Mouse (Mus musculus) lung, embryonic 14.5 days (tissue): Measurements from ENCODE around the gene Zscan29. TPM values are rescaled to one million over a fixed set of nuclear protein-coding genes. Genes with fewer than 3 reads are reported as not detected.

Source experiments
- ATAC-seq: fragments of 200-750 bp; cut with Nextera tagmentation; 2 replicates; pipeline ENCODE4 v1.8.0; 2017; ENCODE audit warnings: mild to moderate bottlenecking, moderate TSS enrichment, moderate library complexity; ENCODE audit not compliant: insufficient read depth
- DNase-seq: peaks from one replicate; pipeline ENCODE4 v3.0.0-alpha.2; 2015
- H3K27ac ChIP-seq: fragments of 300-500 bp; sonication (generic); 2 replicates; pipeline ENCODE4 v1.5.1; 2014; ENCODE audit warnings: low read depth, mild to moderate bottlenecking, moderate library complexity
- H3K27me3 ChIP-seq: fragments of 300-500 bp; sonication (generic); 2 replicates; pipeline ENCODE4 v1.6.1; 2014; ENCODE audit warnings: low read length, control low read depth; ENCODE audit not compliant: insufficient read depth
- H3K36me3 ChIP-seq: fragments of 300-500 bp; sonication (generic); 2 replicates; pipeline ENCODE4 v1.6.1; 2014; ENCODE audit warnings: control low read depth; ENCODE audit not compliant: insufficient read depth
- H3K4me1 ChIP-seq: fragments of 300-500 bp; sonication (generic); 2 replicates; pipeline ENCODE4 v1.6.1; 2014; ENCODE audit warnings: antibody characterized with exemption, control low read depth; ENCODE audit not compliant: insufficient read depth
- H3K4me2 ChIP-seq: fragments of 300-500 bp; sonication (generic); 2 replicates; pipeline ENCODE4 v1.6.1; 2014; ENCODE audit warnings: mild to moderate bottlenecking
- H3K4me3 ChIP-seq: fragments of 300-500 bp; sonication (generic); 2 replicates; pipeline ENCODE4 v1.5.1; 2014; ENCODE audit warnings: low read depth, low read length
- H3K9ac ChIP-seq: fragments of 300-500 bp; sonication (generic); 2 replicates; pipeline ENCODE4 v1.6.1; 2014
- H3K9me3 ChIP-seq: fragments of 300-500 bp; sonication (generic); 2 replicates; pipeline ENCODE4 v1.6.1; 2016; ENCODE audit warnings: low read depth, low read length, control low read depth
- CTCF ChIP-seq: IDR thresholded peaks from 2 replicates; pipeline ENCODE4 v1.5.1; 2016; ENCODE audit warnings: antibody characterized with exemption, low read depth
- WGBS: fragments of 180-500 bp; shearing (Covaris S2); extraction: QIAGEN DNeasy Blood & Tissue Kit; methylation state at CpG from one replicate; pipeline ENCODE4 v1.1.7; 2014; 5-methylcytosine and 5-hydroxymethylcytosine counted together
- polyA plus RNA-seq: library from polyadenylated mRNA; unstranded; fragments of >200 nt; fragmentation: Nextera tagmentation; extraction: Ambion mirVana; gene quantifications from 2 replicates; pipeline ENCODE4 v1.2.1, GENCODE M21; 2014

Zscan29 gene
- polyA plus RNA-seq, 1 experiment from 2014 or later, result 10.8 TPM

- Histone ChIP-seq H3K4me3 (no peak within 1 kb of the TSS), H3K27ac (no peak within 1 kb of the TSS; the same call in 1 of the 2 replicates), H3K27me3 (no peaks in the 10 kb centered on the region), H3K9ac (no peak within 1 kb of the TSS), H3K9me3 (no peaks in the 10 kb centered on the region), H3K4me2 (no peak within 1 kb of the TSS), H3K36me3 (no peaks in the 10 kb centered on the region), H3K4me1 (no peaks in the 10 kb centered on the region)
- no peak for ATAC-seq
- no peak for TF ChIP-seq CTCF
- WGBS, result 73% methylated on average over 4 of the region's 4 CpGs
- no peak for DNase-seq
Observed at GRCm38 (mm10) chr2:121109695-121110094, 61.2 kb downstream of the Zscan29 start, which contains the start of gene Tgm7. TSS of gene Tgm7 (minus strand) at chr2:121109795.

Other genes with a start within 250 kb of the Zscan29 start
- gene Ubr1, start 200.4 kb downstream of the Zscan29 start, polyA plus RNA-seq, result 26.5 and 30.0 TPM in 2 replicates
- gene Tmem62, start 194.1 kb downstream of the Zscan29 start, polyA plus RNA-seq, result 4.1 and 4.9 TPM in 2 replicates
- 32.9 and 36.1 TPM in 2 replicates for gene Ccndbp1, start 162.7 kb downstream of the Zscan29 start, polyA plus RNA-seq
- 0.72 and 0.78 TPM in 2 replicates for gene Epb42, start 134.1 kb downstream of the Zscan29 start, polyA plus RNA-seq
- gene Tgm5, start 85.3 kb downstream of the Zscan29 start, polyA plus RNA-seq, result not detected in 2 replicates
- not detected in 2 replicates for gene Tgm7, start 61.3 kb downstream of the Zscan29 start, polyA plus RNA-seq
- 18.8 and 21.4 TPM in 2 replicates for gene Adal, start 30.7 kb downstream of the Zscan29 start, polyA plus RNA-seq
- gene Lcmt2, start 30.5 kb downstream of the Zscan29 start, polyA plus RNA-seq, result 21.6 and 21.8 TPM in 2 replicates
- gene Tubgcp4, start 471 bp downstream of the Zscan29 start, polyA plus RNA-seq, result 51.9 and 58.0 TPM in 2 replicates
- 55.5 and 73.6 TPM in 2 replicates for gene Trp53bp1, start 100.3 kb upstream of the Zscan29 start, polyA plus RNA-seq
- gene Map1a, start 118.5 kb upstream of the Zscan29 start, polyA plus RNA-seq, result 5.5 and 5.7 TPM in 2 replicates
- gene Ppip5k1, start 184.3 kb upstream of the Zscan29 start, polyA plus RNA-seq, result 10.5 and 10.8 TPM in 2 replicates
- gene Ckmt1, start 186.6 kb upstream of the Zscan29 start, polyA plus RNA-seq, result 0.75 and 1.4 TPM in 2 replicates
- gene Strc, start 216.0 kb upstream of the Zscan29 start, polyA plus RNA-seq, result 0.24 TPM in 1 of 2 replicates, not detected in the other
- gene Pdia3, start 242.7 kb upstream of the Zscan29 start, polyA plus RNA-seq, result 628 and 649 TPM in 2 replicates
- gene Catsper2, start 242.7 kb upstream of the Zscan29 start, polyA plus RNA-seq, result 2.0 and 2.6 TPM in 2 replicates